Mouse (Mus musculus) neural tube, embryonic 11.5 days (tissue): Measurements from ENCODE around the gene Prss27. TPM values are rescaled to one million over a fixed set of nuclear protein-coding genes. Genes with fewer than 3 reads are reported as not detected.
"Not testable (repeated sequence)": the region's sequence is repeated elsewhere in the genome, so short reads cannot be mapped to it uniquely, and the experiment has no call there.

Experiments
- ATAC-seq: fragments of 200-750 bp; cut with Nextera tagmentation; 2 replicates; pipeline ENCODE4 v1.8.0; 2017; ENCODE audit warnings: moderate number of reproducible peaks, mild to moderate bottlenecking, moderate TSS enrichment, moderate library complexity; ENCODE audit not compliant: insufficient read depth, low FRiP score, low TSS enrichment
- DNase-seq: peaks from one replicate; pipeline ENCODE4 v3.0.0-alpha.2; 2015; ENCODE audit warnings: low spot score
- H3K27ac ChIP-seq: fragments of 300-500 bp; sonication (generic); 2 replicates; pipeline ENCODE4 v1.5.1; 2014; ENCODE audit warnings: low read depth, mild to moderate bottlenecking, low read length
- H3K27me3 ChIP-seq: fragments of 300-500 bp; sonication (generic); 2 replicates; pipeline ENCODE4 v1.6.1; 2014; ENCODE audit warnings: mild to moderate bottlenecking, low read length, mixed read lengths; ENCODE audit not compliant: control insufficient read depth, insufficient read depth
- H3K36me3 ChIP-seq: fragments of 300-500 bp; sonication (generic); 2 replicates; pipeline ENCODE4 v1.6.1; 2014; ENCODE audit warnings: mild to moderate bottlenecking, low read length, moderate library complexity, mixed read lengths; ENCODE audit not compliant: control insufficient read depth, insufficient read depth
- H3K4me1 ChIP-seq: fragments of 300-500 bp; sonication (generic); 2 replicates; pipeline ENCODE4 v1.6.1; 2014; ENCODE audit warnings: low read length, mixed read lengths; ENCODE audit not compliant: control insufficient read depth, insufficient read depth
- H3K4me2 ChIP-seq: fragments of 300-500 bp; sonication (generic); 2 replicates; pipeline ENCODE4 v1.6.1; 2014; ENCODE audit warnings: low read depth, mild to moderate bottlenecking, moderate library complexity
- H3K4me3 ChIP-seq: fragments of 300-500 bp; sonication (generic); 2 replicates; pipeline ENCODE4 v1.5.1; 2014; ENCODE audit warnings: low read depth, low read length
- H3K9ac ChIP-seq: fragments of 300-500 bp; sonication (generic); 2 replicates; pipeline ENCODE4 v1.6.1; 2014; ENCODE audit warnings: mild to moderate bottlenecking, low read length
- H3K9me3 ChIP-seq: fragments of 300-500 bp; sonication (generic); 2 replicates; pipeline ENCODE4 v1.6.1; 2016; ENCODE audit warnings: low read length; ENCODE audit not compliant: control insufficient read depth
- WGBS: fragments of 180-500 bp; shearing (Covaris S2); extraction: QIAGEN DNeasy Blood & Tissue Kit; methylation state at CpG from one replicate; pipeline ENCODE4 v1.1.7; 2014; 5-methylcytosine and 5-hydroxymethylcytosine counted together
- microRNA-seq: library from miRNA; unstranded; fragments of <30 nt; microRNA quantifications from one replicate; pipeline ENCODE4, GENCODE M21; 2016
- polyA plus RNA-seq: library from polyadenylated mRNA; unstranded; fragments of >200 nt; fragmentation: Nextera tagmentation; extraction: Ambion mirVana; gene quantifications from 2 replicates; pipeline ENCODE4 v1.2.1, GENCODE M21; 2014

Prss27 gene
- polyA plus RNA-seq, 1 experiment from 2014 or later: 0.37 TPM

GRCm38 (mm10) chr17:24069531-24069930, 31.6 kb downstream of the Prss27 start:
- DNase-seq (no peak), ATAC-seq (no peak)
- 96% methylated on average over 3 of the region's 3 CpGs for WGBS
- H3K27me3 ChIP-seq: no peaks in the 10 kb centered on the region
- no peak overlapping the region for H3K9ac ChIP-seq
- no peak overlapping the region for H3K27ac ChIP-seq
- no peaks in the 10 kb centered on the region for H3K9me3 ChIP-seq
- H3K36me3 ChIP-seq: no peaks in the 10 kb centered on the region
- H3K4me2 ChIP-seq: no peak overlapping the region
- H3K4me3 ChIP-seq: no peak overlapping the region
- H3K4me1 ChIP-seq: peaks cover 6% of the 10 kb centered on the region; the same call in 1 of the 2 replicates

- H3K36me3 ChIP-seq: peaks cover 3% of the 10 kb centered on the region; the same call in 1 of the 2 replicates
- H3K4me1 ChIP-seq: peaks cover 6% of the 10 kb centered on the region; the same call in 1 of the 2 replicates
- H3K9ac ChIP-seq: peak within 1 kb of the TSS; percentile 87
- DNase-seq: peak; percentile 97
- peak within 1 kb of the TSS; percentile 84 for H3K4me3 ChIP-seq
- peak; percentile 98 for ATAC-seq
- peak within 1 kb of the TSS; percentile 40 for H3K4me2 ChIP-seq
- H3K9me3 ChIP-seq: no peaks in the 10 kb centered on the region
- H3K27ac ChIP-seq: peak within 1 kb of the TSS; percentile 49; the same call in 1 of the 2 replicates
- H3K27me3 ChIP-seq: no peaks in the 10 kb centered on the region
- under 1% methylated on average over 46 of the region's 62 CpGs for WGBS
Measured at GRCm38 (mm10) chr17:24072919-24073696, 35.2 kb downstream of the Prss27 start, which contains the start of gene Kctd5. TSS of gene Kctd5 (minus strand) at chr17:24073485.

- no peak overlapping the region for H3K4me3 ChIP-seq
- H3K27ac ChIP-seq: no peak overlapping the region
- H3K4me2 ChIP-seq: no peak overlapping the region
- peaks cover 1% of the 10 kb centered on the region; the same call in 1 of the 2 replicates for H3K4me1 ChIP-seq
- no peaks in the 10 kb centered on the region for H3K27me3 ChIP-seq
- DNase-seq (no peak), ATAC-seq (no peak)
- H3K36me3 ChIP-seq: peaks cover 5% of the 10 kb centered on the region; the same call in 1 of the 2 replicates
- no peak overlapping the region for H3K9ac ChIP-seq
- H3K9me3 ChIP-seq: no peaks in the 10 kb centered on the region
- 90% methylated on average over 2 of the region's 2 CpGs for WGBS
Measured at GRCm38 (mm10) chr17:24077101-24077500, 39.2 kb downstream of the Prss27 start.

GRCm38 (mm10) chr17:24084593-24084992, 46.6 kb downstream of the Prss27 start:
- Histone ChIP-seq H3K27me3 (no peaks in the 10 kb centered on the region), H3K27ac (no peak overlapping the region), H3K4me1 (no peaks in the 10 kb centered on the region), H3K36me3 (0 out of 2 replicates have a peak, but pooled peaks cover 2% of the 10 kb centered on the region), H3K4me2 (no peak overlapping the region), H3K9ac (no peak overlapping the region), H3K4me3 (no peak overlapping the region), H3K9me3 (no peaks in the 10 kb centered on the region)
- ATAC-seq (no peak), DNase-seq (no peak)
- 63% methylated on average over 1 of the region's 1 CpGs for WGBS

GRCm38 (mm10) chr17:24086399-24086798, 48.5 kb downstream of the Prss27 start:
- H3K27ac ChIP-seq, H3K4me3 ChIP-seq, ATAC-seq, H3K4me2 ChIP-seq, DNase-seq, H3K27me3 ChIP-seq, H3K4me1 ChIP-seq, H3K36me3 ChIP-seq, H3K9me3 ChIP-seq, H3K9ac ChIP-seq: not testable (repeated sequence)
- WGBS: 92% methylated on average over 4 of the region's 4 CpGs

GRCm38 (mm10) chr17:24090575-24090974, 52.6 kb downstream of the Prss27 start:
- H3K4me1 ChIP-seq: no peaks in the 10 kb centered on the region
- DNase-seq (no peak), ATAC-seq (no peak)
- H3K36me3 ChIP-seq: peaks cover 4% of the 10 kb centered on the region; the same call in 1 of the 2 replicates
- H3K27ac ChIP-seq: no peak overlapping the region
- no peak overlapping the region for H3K4me2 ChIP-seq
- no peaks in the 10 kb centered on the region for H3K27me3 ChIP-seq
- no peak overlapping the region for H3K4me3 ChIP-seq
- H3K9ac ChIP-seq: no peak overlapping the region
- H3K9me3 ChIP-seq: no peaks in the 10 kb centered on the region
- 100% methylated on average over 1 of the region's 1 CpGs for WGBS

Small RNA genes lying within 50 kb of the gene (microRNA-seq; reads per million reads assigned to microRNA genes)
- gene Gm27700: not detected

Other genes starting within 250 kb of the Prss27 start
- gene Srrm2, start 247.6 kb upstream of the Prss27 start, polyA plus RNA-seq: 399 and 408 TPM in 2 replicates
- 1,025 and 1,061 TPM in 2 replicates for gene Elob, start 209.0 kb upstream of the Prss27 start, polyA plus RNA-seq
- 0.18 TPM in 1 of 2 replicates, not detected in the other for gene Prss33, start 202.1 kb upstream of the Prss27 start, polyA plus RNA-seq
- not detected in 2 replicates for gene Prss32, start 194.3 kb upstream of the Prss27 start, polyA plus RNA-seq
- 1.3 and 1.8 TPM in 2 replicates for gene Prss41, start 194.0 kb upstream of the Prss27 start, polyA plus RNA-seq
- not detected in 2 replicates for gene Prss21, start 170.1 kb upstream of the Prss27 start, polyA plus RNA-seq
- not detected in 2 replicates for gene Dcpp1, start 157.3 kb upstream of the Prss27 start, polyA plus RNA-seq
- not detected in 2 replicates for gene Dcpp2, start 157.3 kb upstream of the Prss27 start, polyA plus RNA-seq
- not detected in 2 replicates for gene Dcpp3, start 120.7 kb upstream of the Prss27 start, polyA plus RNA-seq
- not detected in 2 replicates for gene Sbp, start 96.5 kb upstream of the Prss27 start, polyA plus RNA-seq
- not detected in 2 replicates for gene Sbpl, start 82.9 kb upstream of the Prss27 start, polyA plus RNA-seq
- not detected in 2 replicates for gene Prss30, start 57.6 kb upstream of the Prss27 start, polyA plus RNA-seq
- gene Prss22, start 40.0 kb upstream of the Prss27 start, polyA plus RNA-seq: 0.17 TPM in 1 of 2 replicates, not detected in the other
- gene Kctd5, start 35.3 kb downstream of the Prss27 start, polyA plus RNA-seq: 87.6 and 94.5 TPM in 2 replicates
- gene Pdpk1, start 112.8 kb downstream of the Prss27 start, polyA plus RNA-seq: 44.6 and 44.9 TPM in 2 replicates
- gene Amdhd2, start 125.6 kb downstream of the Prss27 start, polyA plus RNA-seq: 27.3 and 36.2 TPM in 2 replicates
- 555 and 574 TPM in 2 replicates for gene Atp6v0c, start 131.6 kb downstream of the Prss27 start, polyA plus RNA-seq
- 7.9 and 8.7 TPM in 2 replicates for gene Tbc1d24, start 167.4 kb downstream of the Prss27 start, polyA plus RNA-seq
- 4.0 and 4.7 TPM in 2 replicates for gene Ntn3, start 171.4 kb downstream of the Prss27 start, polyA plus RNA-seq
- 16.7 and 18.3 TPM in 2 replicates for gene Tedc2, start 182.7 kb downstream of the Prss27 start, polyA plus RNA-seq
- gene Ccnf, start 213.3 kb downstream of the Prss27 start, polyA plus RNA-seq: 87.6 and 92.1 TPM in 2 replicates